Mouse (Mus musculus): ENCODE data around the gene Son. TPM values are rescaled to one million over a fixed set of nuclear protein-coding genes. Genes with fewer than 3 reads are reported as not detected.

Gene Son
- polyA plus RNA-seq, 1 experiment from 2014 or later = 130 TPM

DNA sequence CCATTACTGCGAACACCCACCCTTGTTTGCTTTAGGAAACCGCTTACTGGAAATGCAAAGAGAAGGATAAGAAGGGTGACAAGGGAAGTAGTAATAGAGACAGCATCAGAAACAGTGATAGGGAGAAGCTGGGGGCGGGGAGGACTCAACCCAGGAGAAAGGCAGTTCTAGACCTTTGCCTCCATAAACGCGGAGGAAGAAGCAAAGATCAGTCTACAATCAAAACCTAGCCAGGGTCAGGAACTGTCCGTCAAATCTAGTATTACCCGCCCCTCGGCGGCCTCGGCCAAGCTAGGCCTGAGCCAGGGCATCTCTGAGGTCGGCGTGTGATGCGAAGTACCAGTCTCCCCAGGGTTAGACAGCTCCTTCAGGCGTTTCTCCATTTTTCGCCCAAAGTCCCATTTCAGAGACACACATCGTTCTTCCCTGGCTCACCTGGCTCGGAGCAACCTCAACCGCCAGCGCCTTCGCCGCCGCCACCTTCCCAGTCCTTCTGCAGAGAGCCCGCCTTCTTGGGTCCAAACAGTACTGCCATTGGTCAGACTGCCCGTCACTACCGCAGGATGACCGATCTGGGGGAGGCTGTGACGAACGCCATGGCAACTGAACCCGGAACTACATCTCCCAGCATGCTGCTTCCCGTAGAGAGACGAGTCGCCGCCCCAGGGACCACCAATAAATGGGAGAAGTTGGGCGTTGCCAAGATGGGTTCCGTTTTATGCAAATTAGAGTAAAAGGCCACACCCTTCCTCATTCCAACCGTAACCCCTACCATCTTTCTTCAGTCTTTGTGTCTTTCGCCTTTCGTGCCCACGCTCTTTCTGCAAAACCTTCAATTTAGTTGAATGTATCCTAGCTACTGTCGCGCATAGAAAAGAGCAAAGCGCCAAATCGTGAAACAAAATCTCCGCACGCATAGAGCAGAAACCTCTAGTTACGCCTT, 81.1 kb downstream of the Son start, which contains the start of gene Cryzl1:
Cryzl1 (minus strand) TSS at position 853 of the 943 bp plus-strand sequence.
- DNase-seq (ENCODE audit: low spot score) (peak; percentile 96), ATAC-seq (ENCODE audit: insufficient read depth, low FRiP score, low TSS enrichment) (peak; percentile 92)
- peak within 1 kb of the TSS; percentile 95 for H3K4me3 ChIP-seq (ENCODE audit: low read depth, low read length)
- H3K9ac ChIP-seq (ENCODE audit: low read length) = peak within 1 kb of the TSS; percentile 95
- under 1% methylated on average over 46 of the region's 46 CpGs for WGBS
- H3K9me3 ChIP-seq (ENCODE audit: control insufficient read depth, low read length) = no peaks in the 10 kb centered on the region
- H3K27me3 ChIP-seq (ENCODE audit: control insufficient read depth, insufficient read depth, low read length) = no peaks in the 10 kb centered on the region
- H3K4me2 ChIP-seq (ENCODE audit: low read depth) = peak within 1 kb of the TSS; percentile 69
- H3K36me3 ChIP-seq (ENCODE audit: control insufficient read depth, insufficient read depth, low read length) = no peaks in the 10 kb centered on the region
- peak within 1 kb of the TSS; percentile 95 for H3K27ac ChIP-seq (ENCODE audit: low read depth, low read length)
- peaks cover 3% of the 10 kb centered on the region for H3K4me1 ChIP-seq (ENCODE audit: control insufficient read depth, insufficient read depth, low read length)

Other genes with a start within 250 kb of the Son start
- 6.8 and 8.3 TPM in 2 replicates for gene Il10rb, start 241.3 kb upstream of the Son start, polyA plus RNA-seq (2014; fragmentation: Nextera tagmentation; extraction: Ambion mirVana)
- 53.9 and 56.0 TPM in 2 replicates for gene Ifnar1, start 162.3 kb upstream of the Son start, polyA plus RNA-seq (2014; fragmentation: Nextera tagmentation; extraction: Ambion mirVana)
- 35.8 and 40.8 TPM in 2 replicates for gene Ifngr2, start 100.4 kb upstream of the Son start, polyA plus RNA-seq (2014; fragmentation: Nextera tagmentation; extraction: Ambion mirVana)
- 51.9 and 57.4 TPM in 2 replicates for gene Tmem50b, start 49.7 kb upstream of the Son start, polyA plus RNA-seq (2014; fragmentation: Nextera tagmentation; extraction: Ambion mirVana)
- gene Dnajc28, start 28.5 kb upstream of the Son start, polyA plus RNA-seq (2014; fragmentation: Nextera tagmentation; extraction: Ambion mirVana) = 4.8 and 5.0 TPM in 2 replicates
- 106 and 116 TPM in 2 replicates for gene Gart, start 554 bp upstream of the Son start, polyA plus RNA-seq (2014; fragmentation: Nextera tagmentation; extraction: Ambion mirVana)
- 33.7 and 36.3 TPM in 2 replicates for gene Donson, start 41.3 kb downstream of the Son start, polyA plus RNA-seq (2014; fragmentation: Nextera tagmentation; extraction: Ambion mirVana)
- 67.9 and 73.2 TPM in 2 replicates for gene Cryzl1, start 81.5 kb downstream of the Son start, polyA plus RNA-seq (2014; fragmentation: Nextera tagmentation; extraction: Ambion mirVana)
- 55.8 and 61.2 TPM in 2 replicates for gene Itsn1, start 81.8 kb downstream of the Son start, polyA plus RNA-seq (2014; fragmentation: Nextera tagmentation; extraction: Ambion mirVana)

All from neural tube, embryonic 11.5 days (tissue).